Mouse (Mus musculus): ENCODE results near the gene Serpinb6a.

Serpinb6a gene

GRCm38 (mm10) chr13:33906821-33907220 is 95.8 kb downstream of the Serpinb6a start:
- DNase-seq (ENCODE audit: low spot score) = no peak

GRCm38 (mm10) chr13:33905176-33905954 is 97.2 kb downstream of the Serpinb6a start, which contains the start of gene Serpinb6c:
Serpinb6c (minus strand) TSS chr13:33905708.
- no peak for DNase-seq (ENCODE audit: low spot score)

- DNase-seq (ENCODE audit: low spot score) = no peak
Measured at GRCm38 (mm10) chr13:33903290-33903689, 99.3 kb downstream of the Serpinb6a start.

- DNase-seq (ENCODE audit: low spot score) = peak; percentile 60
Measured at GRCm38 (mm10) chr13:33894207-33894606, 108.4 kb downstream of the Serpinb6a start.

Measured in adipocyte (in vitro differentiated cells).